10 mouse cellular contexts compared by ENCODE assay signal in the genomic region with DNA sequence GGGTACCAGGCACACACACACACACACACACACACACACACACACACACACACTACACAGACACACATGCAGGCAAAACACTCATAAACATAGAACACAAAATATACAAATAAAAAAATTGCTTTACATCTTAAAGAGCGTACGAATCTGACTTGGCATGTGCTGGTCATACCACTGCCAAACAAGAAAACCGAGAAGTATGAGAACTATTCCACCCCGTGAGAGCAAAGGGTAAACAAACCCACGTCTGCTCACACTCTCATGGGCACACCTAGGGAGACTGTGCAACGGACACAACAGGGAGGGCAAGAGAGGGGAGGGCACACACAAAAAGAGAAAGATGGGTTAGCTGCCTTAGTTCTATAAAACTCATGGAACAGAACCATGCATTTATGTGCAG. TPM values are rescaled to one million over a fixed set of nuclear protein-coding genes. Genes with fewer than 3 reads are reported as not detected.
DNase-seq lines count a peak whose midpoint lies in the region; ATAC-seq and TF ChIP-seq lines count a peak whose summit lies in the region.
"Had no signal": no experiment of that assay in that cellular context is flagged by ENCODE, and none has a peak within 500 bp of the region (broad histone marks: within the 10 kb centered on the region; RNA-seq: fewer than 3 reads in every experiment).

No protein-coding gene starts in this region.

- no peak overlapping the region for H3K9ac ChIP-seq in lung, embryonic 15.5 days
- no peak overlapping the region for H3K9ac ChIP-seq in limb, embryonic 13.5 days
- no peak overlapping the region for H3K9ac ChIP-seq in stomach, postnatal 0 days (ENCODE audit: low read length)

- peaks cover 22% of the 10 kb centered on the region; the same call in 1 of the 2 replicates for H3K36me3 ChIP-seq in lung, embryonic 15.5 days
- peaks cover 33% of the 10 kb centered on the region for H3K36me3 ChIP-seq in limb, embryonic 13.5 days
- H3K36me3 ChIP-seq in stomach, postnatal 0 days (ENCODE audit: control insufficient read depth, insufficient read depth, low read length): peaks cover 17% of the 10 kb centered on the region

- H3K27me3 ChIP-seq in cerebellum, adult 2 months (ENCODE audit: control insufficient read depth, insufficient read depth, low read length): no peaks in the 10 kb centered on the region
- no peaks in the 10 kb centered on the region for H3K27me3 ChIP-seq in lung, embryonic 15.5 days
- H3K27me3 ChIP-seq in limb, embryonic 13.5 days: peaks cover 11% of the 10 kb centered on the region
- no peaks in the 10 kb centered on the region for H3K27me3 ChIP-seq in stomach, postnatal 0 days (ENCODE audit: control insufficient read depth, insufficient read depth, low read length)

- peak overlapping the region; percentile 54 for H3K4me2 ChIP-seq in lung, embryonic 15.5 days
- H3K4me2 ChIP-seq in limb, embryonic 13.5 days (replicated peaks): peak overlapping the region; percentile 83
- H3K4me2 ChIP-seq in stomach, postnatal 0 days (replicated peaks; ENCODE audit: low read depth): peak overlapping the region; percentile 67; the same call in 1 of the 2 replicates

- no peaks in the 10 kb centered on the region for H3K9me3 ChIP-seq in lung, embryonic 15.5 days
- peaks cover 4% of the 10 kb centered on the region for H3K9me3 ChIP-seq in limb, embryonic 13.5 days
- no peaks in the 10 kb centered on the region for H3K9me3 ChIP-seq in stomach, postnatal 0 days (ENCODE audit: control insufficient read depth, low read length)

- peaks cover 17% of the 10 kb centered on the region for H3K4me1 ChIP-seq in cerebellum, adult 2 months (ENCODE audit: control insufficient read depth, insufficient read depth, low read length)
- peaks cover 41% of the 10 kb centered on the region for H3K4me1 ChIP-seq in lung, embryonic 15.5 days
- H3K4me1 ChIP-seq in limb, embryonic 13.5 days: peaks cover 42% of the 10 kb centered on the region
- peaks cover 5% of the 10 kb centered on the region; the same call in 1 of the 2 replicates for H3K4me1 ChIP-seq in stomach, postnatal 0 days (replicated peaks; ENCODE audit: control insufficient read depth, insufficient read depth)

- TF ChIP-seq EP300 in stomach, postnatal 0 days (optimal IDR thresholded peaks at IDR 0.05): no peak

- H3K27ac ChIP-seq in cerebellum, adult 2 months (ENCODE audit: insufficient read depth, low read length): no peak overlapping the region
- H3K27ac ChIP-seq in lung, embryonic 15.5 days: peak overlapping the region; percentile 81; the same call in 1 of the 2 replicates
- H3K27ac ChIP-seq in limb, embryonic 13.5 days: peak overlapping the region; percentile 67; the same call in 1 of the 2 replicates
- H3K27ac ChIP-seq in stomach, postnatal 0 days (replicated peaks): no peak overlapping the region

- 12% methylated on average over 6 of the region's 6 CpGs for WGBS in cerebellum, adult 2 months
- 16% methylated on average over 6 of the region's 6 CpGs for WGBS in lung, embryonic 15.5 days
- 66% methylated on average over 6 of the region's 6 CpGs for WGBS in limb, embryonic 13.5 days
- WGBS in stomach, postnatal 0 days: 10% methylated on average over 6 of the region's 6 CpGs

- H3K4me3 ChIP-seq in cerebellum, adult 2 months (replicated peaks; ENCODE audit: insufficient read depth, low read depth, low read length): peak overlapping the region; percentile 42
- no peak overlapping the region for H3K4me3 ChIP-seq in lung, embryonic 15.5 days
- peak overlapping the region; percentile 68; the same call in 1 of the 2 replicates for H3K4me3 ChIP-seq in limb, embryonic 13.5 days
- no peak overlapping the region for H3K4me3 ChIP-seq in stomach, postnatal 0 days (ENCODE audit: low read depth, low read length)

- TF ChIP-seq CTCF in cerebellum, adult 2 months (IDR thresholded peaks at IDR 0.05; ENCODE audit: borderline replicate concordance, insufficient read depth, low read depth, low read length): no peak
- TF ChIP-seq CTCF in stomach, postnatal 0 days (IDR thresholded peaks at IDR 0.05; ENCODE audit: low read depth): no peak

- no peak for TF ChIP-seq POLR2A in cerebellum, adult 2 months (IDR thresholded peaks at IDR 0.05; ENCODE audit: borderline replicate concordance, insufficient read depth, low read length)

- ATAC-seq in lung, embryonic 15.5 days (ENCODE audit: borderline replicate concordance, extremely low read depth, low FRiP score, low TSS enrichment): no peak
- ATAC-seq in limb, embryonic 13.5 days (ENCODE audit: low FRiP score, low read depth): no peak
- no peak for ATAC-seq in stomach, postnatal 0 days (ENCODE audit: low FRiP score, low TSS enrichment)

- DNase-seq in cerebellum, adult 2 months: no peak
- no peak for DNase-seq in cerebellum, adult 9-10 months
- DNase-seq in lung, adult 18-20 months: no peak
- no peak for DNase-seq in stomach, postnatal 0 days (ENCODE audit: low spot score)
- no peak for DNase-seq in cerebellum, postnatal 14 days
- DNase-seq in retina, embryonic 14.5 days (ENCODE audit: low spot score): no peak
- DNase-seq: cerebellum, postnatal 10 days; heart, postnatal 4 days had no signal

RNA-seq across cellular contexts. Expression of gene Ddr1, which starts 7.7 kb away (rescaled TPM):
- polyA plus RNA-seq in cerebellum, adult 2 months (2012; rRNA removed): 76.7 and 76.9 TPM in 2 replicates
- 46.8 and 51.9 TPM in 2 replicates for polyA plus RNA-seq in lung, embryonic 15.5 days (2015; fragmentation: Nextera tagmentation; extraction: Ambion mirVana)
- 47.1 and 57.9 TPM in 2 replicates for polyA plus RNA-seq in limb, embryonic 13.5 days (2015; fragmentation: Nextera tagmentation; extraction: Ambion mirVana)
- 50.8 TPM in 2 replicates for polyA plus RNA-seq in stomach, postnatal 0 days (2015; fragmentation: Nextera tagmentation; extraction: Ambion mirVana)

RNA-seq across cellular contexts. Expression of gene Gtf2h4, which starts 23.2 kb away (rescaled TPM):
- polyA plus RNA-seq in cerebellum, adult 2 months (2012; rRNA removed): 30.7 and 34.8 TPM in 2 replicates
- 48.8 and 49.9 TPM in 2 replicates for polyA plus RNA-seq in lung, embryonic 15.5 days (2015; fragmentation: Nextera tagmentation; extraction: Ambion mirVana)
- polyA plus RNA-seq in limb, embryonic 13.5 days (2015; fragmentation: Nextera tagmentation; extraction: Ambion mirVana): 45.3 and 48.0 TPM in 2 replicates
- 20.7 and 20.8 TPM in 2 replicates for polyA plus RNA-seq in stomach, postnatal 0 days (2015; fragmentation: Nextera tagmentation; extraction: Ambion mirVana)

RNA-seq across cellular contexts. Expression of gene Vars2, which starts 29.3 kb away (rescaled TPM):
- polyA plus RNA-seq in cerebellum, adult 2 months (2012; rRNA removed): 35.5 and 35.9 TPM in 2 replicates
- 20.7 and 22.4 TPM in 2 replicates for polyA plus RNA-seq in lung, embryonic 15.5 days (2015; fragmentation: Nextera tagmentation; extraction: Ambion mirVana)
- polyA plus RNA-seq in limb, embryonic 13.5 days (2015; fragmentation: Nextera tagmentation; extraction: Ambion mirVana): 17.8 and 21.0 TPM in 2 replicates
- polyA plus RNA-seq in stomach, postnatal 0 days (2015; fragmentation: Nextera tagmentation; extraction: Ambion mirVana): 10.3 and 10.6 TPM in 2 replicates

RNA-seq across cellular contexts. Expression of gene Mucl3, which starts 53.2 kb away (rescaled TPM):
- polyA plus RNA-seq in cerebellum, adult 2 months (2012; rRNA removed): not detected in 2 replicates
- polyA plus RNA-seq in lung, embryonic 15.5 days (2015; fragmentation: Nextera tagmentation; extraction: Ambion mirVana): 1.2 and 1.3 TPM in 2 replicates
- 0.11 and 0.24 TPM in 2 replicates for polyA plus RNA-seq in limb, embryonic 13.5 days (2015; fragmentation: Nextera tagmentation; extraction: Ambion mirVana)
- polyA plus RNA-seq in stomach, postnatal 0 days (2015; fragmentation: Nextera tagmentation; extraction: Ambion mirVana): 768 and 930 TPM in 2 replicates

Comparison
In these comparisons a context has a peak if more than half of its experiments do, and no peak if none do; other contexts are left out.
1. H3K27ac ChIP-seq: peak in lung, embryonic 15.5 days (single experiment) and limb, embryonic 13.5 days (single experiment); none in cerebellum, adult 2 months (single experiment) and stomach, postnatal 0 days (single experiment).
2. H3K4me3 ChIP-seq: peak in cerebellum, adult 2 months (single experiment) and limb, embryonic 13.5 days (single experiment); none in lung, embryonic 15.5 days (single experiment) and stomach, postnatal 0 days (single experiment).
3. Peak in every context shown above with its lines, with median percentiles within 50 percentile points of each other: H3K4me2 ChIP-seq.